Mouse (Mus musculus) common myeloid progenitor, adult 5-6 weeks (primary cell): ENCODE data around the gene Senp3. TPM values are rescaled to one million over a fixed set of nuclear protein-coding genes. Genes with fewer than 3 reads are reported as not detected.
A peak's percentile ranks its signal among the peaks of the same experiment; 100 is the strongest.
"Not testable (repeated sequence)": the region's sequence is repeated elsewhere in the genome, so short reads cannot be mapped to it uniquely, and the experiment has no call there.

ENCODE experiments used
- ATAC-seq: replicated peaks from 2 replicates; pipeline ENCODE4 v1.8.0; 2016; ENCODE audit warnings: low read depth, mild to moderate bottlenecking, moderate TSS enrichment, inconsistent platforms; ENCODE audit not compliant: poor library complexity, severe bottlenecking
- total RNA-seq: library from RNA; stranded (forward); fragments of 200-1000, 187-1606 nt; gene quantifications from 2 replicates; pipeline ENCODE4 v1.2.3, GENCODE M21; 2017

The Senp3 gene
- total RNA-seq, 1 experiment from 2014 or later: 75.7 TPM

DNA sequence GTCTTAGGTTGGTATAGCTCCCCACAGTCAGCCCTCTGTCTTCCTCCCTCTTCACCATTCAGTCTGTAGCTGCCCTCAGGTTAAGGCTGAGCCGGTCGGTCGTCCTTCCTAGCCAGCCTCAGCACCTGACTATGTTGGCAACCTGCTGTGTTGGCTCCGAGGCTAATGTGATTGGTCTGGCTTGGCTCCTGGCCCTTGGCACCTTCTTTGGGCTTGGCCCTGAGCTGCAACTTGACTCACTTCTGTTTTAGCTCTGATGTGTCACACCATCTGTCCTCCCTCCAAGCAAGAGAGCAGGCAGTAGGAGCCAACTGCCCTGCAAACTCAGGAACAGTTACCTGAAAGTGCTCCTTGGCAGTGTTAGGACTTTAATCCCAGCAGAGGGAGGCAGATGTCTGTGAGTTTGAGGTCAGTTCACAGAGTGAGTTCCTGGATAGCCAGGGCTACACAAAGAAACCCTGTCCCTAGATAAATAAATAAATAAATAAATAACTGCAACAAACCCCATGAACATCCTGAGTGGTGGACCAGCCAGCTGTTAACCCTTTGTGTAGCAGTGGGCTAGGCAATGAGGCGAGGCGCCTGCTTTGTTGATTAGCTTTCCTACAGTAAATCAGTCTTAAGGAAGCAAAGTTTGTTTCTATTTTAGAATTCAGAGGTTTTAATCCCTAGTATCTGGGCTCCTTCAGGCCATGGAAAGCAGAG lies 25.0 kb upstream of the Senp3 start:
- no peak for ATAC-seq

DNA sequence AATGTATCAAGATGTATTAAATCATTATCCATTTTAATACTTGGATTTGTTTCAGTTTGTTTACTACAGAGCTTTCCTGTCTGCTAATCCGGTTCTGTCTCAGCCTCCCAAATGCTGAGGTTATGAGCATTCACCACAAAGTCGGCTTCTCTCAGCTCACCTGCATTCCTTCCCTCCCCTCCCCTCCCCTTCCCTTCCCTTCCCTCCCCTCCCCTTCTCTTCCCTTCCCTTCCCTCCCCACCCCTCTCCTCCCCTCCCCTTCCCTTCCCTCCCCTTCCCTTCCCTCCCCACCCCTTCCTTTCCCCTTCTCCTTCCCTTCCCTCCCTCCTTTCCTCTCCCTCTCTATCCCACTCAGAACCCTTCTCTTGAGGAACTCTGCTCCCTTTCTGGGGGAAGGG lies 22.7 kb upstream of the Senp3 start:
- no peak for ATAC-seq

DNA sequence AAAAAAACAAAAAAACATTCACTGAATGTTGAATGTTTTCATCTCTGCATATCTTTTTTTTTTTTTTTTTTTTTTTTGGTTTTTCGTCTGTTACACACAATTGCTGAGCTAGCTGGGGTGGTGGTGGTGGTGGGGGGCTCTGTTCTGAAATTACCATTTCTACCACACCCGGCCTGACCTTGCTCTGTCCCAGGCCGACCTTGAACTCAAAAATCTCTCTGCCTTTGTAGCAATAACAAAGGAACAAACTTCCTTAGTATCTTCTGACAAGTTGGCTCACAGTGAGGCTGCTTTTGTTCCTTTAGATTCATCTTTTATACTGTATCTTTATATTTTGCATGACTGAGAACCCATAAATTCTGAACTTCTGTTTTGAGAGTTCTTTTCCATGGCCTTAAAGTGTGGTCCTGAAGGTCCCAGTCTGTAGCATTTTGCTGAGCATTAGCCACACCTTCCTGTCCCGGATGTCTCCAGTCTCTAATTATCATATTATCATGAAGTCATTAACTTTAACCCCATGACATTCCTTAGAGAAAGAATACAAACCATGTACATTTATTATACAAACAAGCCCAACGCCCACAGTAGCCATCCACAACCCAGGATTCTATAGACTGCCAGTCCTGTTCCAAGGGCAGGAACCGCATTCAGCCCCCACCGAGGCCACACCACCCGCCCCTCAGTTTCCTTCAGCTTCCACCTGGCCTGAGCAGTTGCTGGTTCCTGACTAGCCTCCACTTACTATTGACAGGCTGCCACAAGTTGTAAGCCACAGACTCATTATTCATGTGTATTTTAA lies 22.1 kb upstream of the Senp3 start:
- no peak for ATAC-seq

DNA sequence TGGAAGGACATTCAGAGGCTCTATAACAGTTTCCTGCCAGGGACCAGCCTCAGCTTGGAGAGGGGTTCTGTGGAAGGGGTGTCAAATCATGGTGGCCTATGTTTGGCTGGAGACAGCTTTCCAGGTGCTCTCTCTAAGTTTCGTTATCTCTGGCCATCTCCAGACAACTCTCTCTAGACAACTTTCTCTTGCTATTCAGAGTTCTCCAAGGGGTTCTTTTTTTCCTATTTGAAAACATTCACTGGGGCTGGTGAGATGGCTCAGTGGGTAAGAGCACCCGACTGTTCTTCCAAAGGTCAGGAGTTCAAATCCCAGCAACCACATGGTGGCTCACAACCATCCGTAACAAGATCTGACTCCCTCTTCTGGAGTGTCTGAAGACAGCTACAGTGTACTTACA lies 21.5 kb upstream of the Senp3 start:
- not testable (repeated sequence) for ATAC-seq

DNA sequence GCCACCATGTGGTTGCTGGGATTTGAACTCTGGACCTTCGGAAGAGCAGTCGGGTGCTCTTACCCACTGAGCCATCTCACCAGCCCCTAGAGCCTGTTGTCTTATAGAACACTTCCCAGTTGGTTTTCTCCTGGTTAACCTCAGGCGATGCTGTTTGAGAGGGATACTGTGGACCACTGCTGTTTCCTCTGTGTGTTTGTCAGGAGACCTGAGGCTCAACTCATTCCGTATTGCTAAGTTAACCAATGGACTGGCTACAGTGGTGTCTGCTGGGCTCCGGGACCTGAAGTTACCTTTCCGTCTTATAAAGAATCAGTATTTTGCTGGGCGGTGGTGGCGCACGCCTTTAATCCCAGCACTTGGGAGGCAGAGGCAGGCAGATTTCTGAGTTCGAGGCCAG lies 21.0 kb upstream of the Senp3 start:
- ATAC-seq: not testable (repeated sequence)

DNA sequence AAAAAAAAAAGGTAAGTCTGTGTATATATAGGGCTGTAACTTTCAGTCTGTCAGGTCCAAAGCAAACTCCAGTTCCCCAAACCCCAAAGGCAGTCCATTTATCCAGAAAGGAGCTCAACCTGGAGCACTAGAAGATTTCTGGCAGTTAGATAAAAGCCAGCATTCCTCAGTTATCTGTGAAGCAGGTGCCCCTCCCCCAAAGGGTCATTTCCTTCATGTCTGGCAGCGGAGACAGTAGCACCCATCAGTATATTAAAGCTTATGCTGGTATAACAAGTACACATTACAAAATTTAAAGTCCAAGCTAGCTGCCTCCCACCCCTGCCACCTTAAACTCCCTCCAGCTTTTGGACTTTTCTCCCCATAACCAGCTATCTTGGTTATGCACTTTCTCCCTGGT lies 17.7 kb upstream of the Senp3 start:
- ATAC-seq: no peak

DNA sequence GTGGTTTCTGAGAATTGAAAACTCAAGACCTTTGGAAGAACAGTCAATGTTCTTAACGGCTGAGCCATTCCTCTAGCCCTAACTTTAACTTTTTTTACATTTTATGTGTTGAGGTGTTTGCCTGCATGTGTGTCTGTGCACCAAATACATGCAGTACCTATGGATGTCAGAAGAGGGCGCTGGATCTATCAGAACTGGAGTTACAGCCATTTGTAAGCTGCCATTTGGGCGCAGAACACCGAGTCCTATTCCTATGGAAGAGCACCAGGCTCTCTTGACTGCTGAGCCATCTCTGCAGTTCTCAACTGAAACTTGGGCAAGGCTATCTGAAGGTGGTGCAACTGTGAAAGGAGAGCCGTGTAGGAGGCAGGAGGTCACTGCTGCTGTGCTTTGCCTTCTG lies 16.7 kb upstream of the Senp3 start:
- ATAC-seq: no peak

DNA sequence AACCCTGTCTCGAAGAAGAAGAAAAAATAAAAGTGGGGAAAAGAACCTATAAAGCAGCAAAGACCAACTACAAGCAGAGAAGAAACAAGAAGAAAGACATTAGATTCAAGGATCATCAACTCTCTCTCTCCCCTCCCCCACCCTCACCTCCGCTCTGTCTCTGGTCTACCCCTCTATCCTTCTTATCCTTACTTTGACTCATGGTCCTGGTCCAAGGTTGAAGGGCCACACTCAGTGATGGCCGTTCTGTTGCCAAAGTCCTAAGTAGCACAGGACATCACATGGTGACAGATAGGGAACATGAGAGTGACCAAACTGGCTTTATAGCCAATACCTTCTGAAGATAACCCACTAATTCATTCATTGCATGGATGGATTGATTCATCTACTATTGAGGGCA lies 15.5 kb upstream of the Senp3 start:
- no peak for ATAC-seq

DNA sequence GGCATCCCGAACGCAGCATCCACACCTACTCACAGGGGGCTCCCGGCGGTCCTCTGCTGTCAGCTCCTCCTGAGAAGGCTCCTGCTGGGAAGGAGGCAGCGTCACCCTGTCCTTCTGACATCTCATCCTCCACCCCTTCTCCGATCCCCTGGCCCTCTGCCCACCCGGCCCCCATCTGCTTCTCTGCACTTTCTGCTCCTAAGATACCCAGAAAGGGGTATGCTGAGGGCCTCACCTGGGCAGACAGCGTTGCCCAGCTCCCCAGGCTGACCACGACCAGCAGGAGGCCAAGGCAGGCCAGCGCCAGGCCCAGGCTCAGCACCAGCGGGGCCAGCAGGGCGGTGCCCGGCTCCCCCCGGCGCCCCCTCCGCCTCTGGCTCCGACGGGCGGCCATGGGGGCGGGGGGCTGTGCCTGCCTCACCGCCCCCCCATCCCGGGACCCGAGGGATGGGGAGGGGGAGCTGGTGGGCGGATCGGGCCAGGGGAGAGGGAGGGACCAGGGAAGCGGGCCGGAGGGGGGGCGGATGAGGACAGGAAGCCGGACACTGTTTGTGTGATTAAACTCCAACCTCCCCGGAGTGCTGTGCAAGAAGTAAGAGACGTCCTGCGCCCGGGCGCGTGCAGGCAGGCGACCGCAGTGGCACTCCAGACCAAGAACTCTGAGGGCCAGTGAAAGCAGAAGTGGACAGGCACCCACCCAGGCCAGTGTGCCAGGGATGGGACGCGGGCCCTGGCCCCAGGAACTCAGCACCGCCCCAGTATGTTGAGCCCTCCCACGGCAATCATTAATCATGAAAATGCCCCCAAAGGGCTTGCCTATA lies 13.7 kb upstream of the Senp3 start, which contains the start of the genes Tnfsf12 and Tnfsfm13:
Tnfsf12 (minus strand) TSS at position 489 of the 821 bp plus-strand sequence.
Tnfsfm13 (minus strand) TSS at position 738 of the 821 bp plus-strand sequence.
- ATAC-seq: peak; percentile 91

DNA sequence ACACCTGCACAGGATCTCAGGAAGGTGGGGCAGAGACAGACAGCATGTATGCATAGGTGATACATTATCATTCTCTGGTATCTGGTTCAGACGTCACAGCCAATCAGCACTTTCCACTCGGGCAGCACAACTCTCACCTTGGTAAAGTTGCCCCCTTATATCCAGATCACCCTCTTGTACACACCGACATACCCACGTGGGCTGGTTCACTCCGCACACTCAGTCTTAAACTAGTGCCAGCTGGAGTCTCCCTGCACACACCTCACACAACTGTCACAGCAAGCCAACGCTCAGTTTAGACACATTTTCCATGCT lies 13.1 kb upstream of the Senp3 start:
- ATAC-seq: no peak

DNA sequence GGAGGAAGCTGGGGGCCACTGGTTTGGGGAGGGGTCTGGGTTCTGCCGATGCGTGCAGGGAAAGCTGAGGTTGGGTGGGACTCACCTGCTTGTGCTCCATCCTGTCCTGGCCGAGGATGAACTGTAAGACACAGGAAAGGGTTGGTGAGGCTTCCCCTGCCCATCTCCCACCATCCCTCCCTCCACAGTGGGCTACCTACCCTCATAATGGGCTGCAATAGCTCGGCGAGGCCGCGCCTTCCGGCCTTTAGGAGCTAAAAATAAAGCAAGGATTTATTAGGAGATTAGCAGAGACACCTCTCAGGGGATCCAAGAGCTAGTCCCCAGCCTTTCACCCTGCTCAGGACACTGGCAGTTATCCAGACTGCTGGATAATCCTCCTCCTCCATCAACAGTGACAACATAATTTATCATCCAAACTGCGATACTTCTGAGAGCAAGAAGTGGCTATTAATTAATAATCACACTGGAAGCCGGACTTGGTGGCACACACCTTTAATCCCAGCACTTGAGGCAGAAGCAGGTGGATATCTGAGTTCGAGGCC lies 11.6 kb upstream of the Senp3 start:
- ATAC-seq: no peak

DNA sequence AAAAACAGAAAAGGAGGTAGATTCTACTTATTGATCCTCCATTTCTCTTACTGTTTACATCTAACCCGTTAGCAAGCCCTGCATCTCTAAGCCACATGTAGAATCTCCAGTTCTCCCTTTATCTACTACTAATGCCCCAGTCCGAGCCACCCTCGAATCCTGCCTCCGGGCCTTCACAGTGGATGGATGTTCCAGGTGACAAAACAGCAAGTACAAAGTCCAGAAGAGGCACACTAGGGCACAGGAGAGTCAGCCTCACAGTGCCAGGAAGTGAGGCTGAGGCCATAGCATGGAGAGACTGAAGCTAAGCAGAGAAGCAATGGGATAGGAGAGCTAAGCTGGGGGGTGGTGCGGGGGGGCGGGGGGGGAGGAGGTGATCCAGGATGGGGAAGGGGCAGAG lies 11.0 kb upstream of the Senp3 start:
- no peak for ATAC-seq

DNA sequence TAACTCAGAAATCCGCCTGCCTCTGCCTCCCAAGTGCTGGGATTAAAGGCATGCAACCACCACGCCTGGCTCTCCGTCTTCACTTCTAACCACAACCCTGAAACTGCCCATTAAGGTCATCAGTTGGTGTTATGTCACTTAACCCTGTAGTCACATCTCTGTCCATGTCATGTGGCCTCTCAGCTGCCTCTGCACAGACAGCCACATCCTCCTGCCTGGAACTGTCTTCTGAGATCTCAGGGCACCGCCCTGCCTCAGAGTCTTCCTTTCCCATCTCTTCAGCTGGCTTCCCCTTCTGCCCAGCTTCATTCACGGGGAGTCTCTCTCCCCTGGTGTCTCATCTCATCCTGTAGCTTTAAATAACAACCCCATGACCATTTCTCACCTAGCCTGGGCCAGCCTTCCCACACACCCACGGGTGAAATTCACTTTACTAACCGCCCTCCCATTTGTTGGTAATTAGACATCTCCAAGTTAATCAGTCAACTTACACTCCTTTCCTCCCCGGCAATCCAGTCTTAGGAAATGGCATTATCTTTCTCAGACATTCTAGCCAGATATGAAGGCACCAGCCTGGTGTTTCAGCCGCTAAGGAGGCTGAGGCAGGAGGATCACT lies 10.4 kb upstream of the Senp3 start:
- ATAC-seq: no peak

DNA sequence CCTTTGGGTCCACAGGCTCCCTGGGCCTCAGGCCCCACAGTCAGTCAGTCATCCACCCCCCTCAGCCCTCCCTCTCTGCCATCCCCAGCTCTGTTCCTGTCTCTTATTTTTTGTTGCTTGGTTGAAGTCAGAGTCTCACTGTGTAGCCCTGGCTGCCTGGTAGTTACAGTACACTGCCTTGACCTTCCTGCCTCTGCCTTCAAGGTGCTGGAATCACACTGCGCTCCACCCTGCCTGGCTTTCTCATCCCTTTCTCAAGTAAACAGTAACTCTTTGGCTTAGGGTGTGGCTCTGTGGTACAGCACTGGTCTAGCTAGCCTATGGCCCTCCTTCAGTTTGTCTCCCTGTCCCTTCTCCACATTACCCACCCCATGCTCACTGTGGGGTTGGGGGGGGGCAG lies 8.0 kb upstream of the Senp3 start:
- no peak for ATAC-seq

DNA sequence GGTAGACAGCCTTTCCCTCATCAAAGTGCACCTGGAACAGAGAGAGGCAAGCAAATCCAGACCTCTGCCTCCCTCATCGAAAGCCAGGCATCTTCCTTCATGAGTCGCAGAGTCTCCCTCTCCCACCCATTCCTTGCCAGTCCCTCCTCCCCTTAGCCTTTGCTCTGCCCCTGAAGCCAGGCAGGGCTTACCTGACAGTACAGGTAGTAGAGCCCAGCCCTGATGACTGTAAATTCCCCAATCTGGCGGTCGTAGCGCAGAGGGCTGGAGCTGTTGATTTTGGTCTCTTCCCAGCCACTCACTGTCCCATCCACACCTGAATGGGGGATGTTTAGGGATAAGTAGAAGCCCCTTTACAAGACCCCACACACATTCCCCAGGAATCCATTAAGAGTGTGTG lies 5.2 kb upstream of the Senp3 start:
- ATAC-seq: no peak

DNA sequence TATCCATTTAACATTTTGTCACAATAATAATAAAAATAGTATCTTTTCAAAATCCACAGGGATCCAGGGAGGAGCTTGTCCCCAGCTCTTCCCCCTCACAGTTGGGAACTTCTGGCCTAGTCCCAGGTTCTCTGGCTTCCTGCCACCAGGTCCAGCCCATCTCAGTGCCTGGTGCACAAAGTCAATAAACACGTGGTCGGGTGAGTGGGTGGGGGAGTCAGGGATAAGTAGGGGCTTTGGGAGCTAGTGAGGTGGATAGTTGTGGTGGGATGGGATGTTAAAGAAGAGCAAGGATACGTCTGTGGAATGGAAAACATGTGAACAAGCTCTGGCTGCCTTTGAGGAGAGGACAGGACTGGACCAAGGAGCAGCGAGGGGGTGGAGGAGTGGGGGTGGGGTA lies 4.5 kb upstream of the Senp3 start:
- no peak for ATAC-seq

DNA sequence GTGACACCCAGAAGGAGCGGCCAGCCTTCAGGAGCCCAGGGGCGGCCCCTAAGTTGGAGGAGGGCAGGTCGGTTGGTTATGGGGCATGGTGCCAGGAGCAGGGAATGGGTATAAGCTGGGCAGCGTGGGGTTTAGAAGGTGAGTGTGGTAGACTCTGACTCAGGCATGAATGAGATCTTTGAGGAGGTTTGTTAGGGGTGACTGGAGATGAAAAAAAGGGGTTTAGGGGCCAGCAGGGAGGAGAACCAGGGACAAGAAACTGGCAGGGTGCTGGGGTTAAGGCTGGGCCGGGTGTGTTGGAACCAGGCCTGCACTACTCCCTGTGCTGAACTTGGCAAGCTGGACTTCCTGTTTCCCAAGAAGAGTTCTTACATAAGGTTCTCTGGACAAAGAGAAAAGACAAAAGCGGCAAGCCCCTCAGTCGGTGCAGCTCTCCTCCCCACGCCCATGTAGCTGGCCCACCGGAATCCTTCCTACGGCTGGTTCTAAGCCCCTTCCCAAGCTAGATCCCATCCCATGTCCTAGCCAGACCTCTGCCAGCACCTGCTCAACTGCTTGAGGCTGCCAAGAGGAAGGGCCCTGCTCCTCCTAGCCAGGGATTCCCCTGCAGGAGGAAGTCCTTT lies 3.8 kb upstream of the Senp3 start, which contains the start of gene Tnfsf13:
Tnfsf13 (minus strand) TSS at position 259 of the 623 bp plus-strand sequence.
- ATAC-seq: peak; percentile 13; the same call in 1 of the 2 replicates

DNA sequence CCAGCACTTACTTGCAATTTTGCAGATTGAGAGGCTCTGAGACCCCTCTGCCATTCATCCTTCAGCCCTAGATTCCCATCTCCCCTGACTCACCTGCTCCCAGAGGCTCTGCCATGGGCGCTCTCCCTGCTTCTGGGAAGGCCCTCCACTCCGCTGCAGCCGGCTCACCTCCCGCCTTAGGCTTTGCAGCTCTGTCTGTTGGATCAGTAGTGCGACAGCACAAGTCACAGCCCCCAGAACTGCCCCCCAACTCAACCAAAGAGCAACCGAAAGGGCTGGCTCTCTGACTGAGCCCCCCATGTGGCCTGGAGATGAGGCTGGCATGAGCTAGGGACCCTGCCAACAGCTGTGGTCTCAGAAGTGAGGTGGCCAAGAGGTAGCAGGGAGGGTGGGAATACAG lies 3.1 kb upstream of the Senp3 start:
- ATAC-seq: no peak

DNA sequence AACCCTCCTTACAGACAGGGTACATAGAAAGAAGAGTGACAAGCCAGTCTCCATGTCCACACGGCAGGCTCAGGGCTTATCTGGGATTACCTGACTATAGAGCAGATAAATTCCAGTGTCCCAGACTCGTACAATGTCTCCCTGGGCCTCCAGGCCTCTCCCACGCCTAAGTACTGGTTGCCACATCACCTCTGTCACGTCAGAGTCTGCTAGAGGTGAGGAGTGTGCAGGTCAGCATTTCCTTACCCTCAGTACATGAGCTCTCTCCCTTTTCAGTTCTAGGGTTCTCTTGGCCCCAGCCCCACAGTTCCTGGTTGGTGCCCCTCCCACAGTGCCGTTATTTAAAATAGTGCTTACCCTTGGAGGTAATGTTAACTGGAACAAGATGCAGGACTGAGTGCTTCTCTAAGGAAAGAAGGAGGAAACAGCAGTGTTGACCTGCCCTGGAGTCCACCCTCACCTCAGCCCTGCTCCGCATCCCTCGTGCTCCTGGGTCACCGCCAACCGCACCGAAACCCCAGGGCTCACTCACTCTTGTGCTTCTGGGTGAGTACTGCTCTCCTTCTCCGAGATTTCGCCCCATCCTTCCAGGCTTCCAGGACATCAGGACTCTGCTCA lies 2.4 kb upstream of the Senp3 start:
- ATAC-seq: no peak
